8 mouse cellular contexts compared by ENCODE assay signal in genomic region chr9:109046306-109046705, GRCm38 (mm10). TPM values are rescaled to one million over a fixed set of nuclear protein-coding genes. Genes with fewer than 3 reads are reported as not detected.
DNase-seq lines count a peak whose midpoint lies in the region; ATAC-seq lines count a peak whose summit lies in the region.

No protein-coding gene starts in this region.

- peak; percentile 53 to 57 for DNase-seq in cerebellum, adult 18-20 months
- no peak for DNase-seq in cerebellum, adult 11 months
- peak; percentile 59 for DNase-seq in ovary, postnatal 36 days (ENCODE audit: low spot score)
- DNase-seq in ovary, adult 18-20 months (ENCODE audit: low spot score), result no peak
- peak; percentile 54 to 71 for DNase-seq in kidney, adult 8-10 months
- peak; percentile 62 for DNase-seq in mesoderm, embryonic 11.5 days (ENCODE audit: low read depth, low spot score)
- DNase-seq in thymus, postnatal 14 days, result peak; percentile 84

- ATAC-seq in common myeloid progenitor, adult 5-6 weeks (replicated peaks; ENCODE audit: low read depth, poor library complexity, severe bottlenecking), result peak; percentile 98

RNA-seq across cellular contexts. Expression of gene Shisa5, which starts 7.9 kb away (rescaled TPM):
- total RNA-seq in common myeloid progenitor, adult 5-6 weeks (2017), result 49.7 and 54.1 TPM in 2 replicates

RNA-seq across cellular contexts. Expression of gene Trex1, which starts 13.2 kb away (rescaled TPM):
- total RNA-seq in common myeloid progenitor, adult 5-6 weeks (2017), result 13.3 and 16.1 TPM in 2 replicates

RNA-seq across cellular contexts. Expression of gene Atrip, which starts 27.6 kb away (rescaled TPM):
- 20.6 and 22.5 TPM in 2 replicates for total RNA-seq in common myeloid progenitor, adult 5-6 weeks (2017)

RNA-seq across cellular contexts. Expression of gene Ccdc51, which starts 36.0 kb away (rescaled TPM):
- 14.9 and 19.0 TPM in 2 replicates for total RNA-seq in common myeloid progenitor, adult 5-6 weeks (2017)

RNA-seq across cellular contexts. Expression of gene Tma7, which starts 36.1 kb away (rescaled TPM):
- total RNA-seq in common myeloid progenitor, adult 5-6 weeks (2017), result 126 and 146 TPM in 2 replicates

Comparison
In these comparisons a context has a peak if more than half of its experiments do, and no peak if none do; other contexts are left out.
1. DNase-seq: peak in cerebellum, adult 18-20 months (2 of 2), ovary, postnatal 36 days (single experiment), kidney, adult 8-10 months (2 of 2), mesoderm, embryonic 11.5 days (single experiment) and thymus, postnatal 14 days (single experiment); none in cerebellum, adult 11 months (single experiment) and ovary, adult 18-20 months (single experiment).